Mouse (Mus musculus) gastrocnemius, adult 8-10 months (tissue): ENCODE results near the gene Tmem126a. TPM values are rescaled to one million over a fixed set of nuclear protein-coding genes. Genes with fewer than 3 reads are reported as not detected.

ENCODE experiments used
- total RNA-seq, 4 experiments: library from RNA; stranded (reverse); gene quantifications; 2 replicates each; pipeline ENCODE4 v1.2.4; 2022

Tmem126a gene
- total RNA-seq, 4 experiments from 2014 or later: 98.1 to 124 (median 119) TPM

Other genes with a start within 250 kb of the Tmem126a start
- gene Ccdc83, start 191.5 kb downstream of the Tmem126a start, total RNA-seq: not detected
- gene Sytl2, start 155.0 kb downstream of the Tmem126a start, total RNA-seq: 1 to 10 TPM; 2.1 to 3.8 (median 3.1) TPM
- not detected for gene Ccdc89, start 30.7 kb downstream of the Tmem126a start, total RNA-seq
- 10 to 100 TPM; 15.3 to 17.7 (median 15.8) TPM for gene Crebzf, start 14.5 kb downstream of the Tmem126a start, total RNA-seq
- 10 to 100 TPM; 18.6 to 23.7 (median 20.9) TPM for gene Tmem126b, start 18.8 kb upstream of the Tmem126a start, total RNA-seq
- gene Dlg2, start 19.4 kb upstream of the Tmem126a start, total RNA-seq: under 1 TPM; 0.21 to 0.94 (median 0.48) TPM